Mouse (Mus musculus) cortical plate, adult 2 months (tissue): ENCODE measurements around the gene Ebf1.

Source experiments
- CTCF ChIP-seq: fragments of 200-500 bp; IDR thresholded peaks from 2 replicates; pipeline ENCODE4 v1.5.1; 2011; ENCODE audit warnings: mild to moderate bottlenecking, control low read depth, low read length; ENCODE audit not compliant: insufficient read depth; ENCODE audit errors: extremely low read depth
- POLR2A ChIP-seq: fragments of 200-500 bp; IDR thresholded peaks from 2 replicates; pipeline ENCODE4 v1.6.1; 2011; ENCODE audit warnings: mild to moderate bottlenecking, low read length, control low read depth; ENCODE audit not compliant: insufficient read depth; ENCODE audit errors: extremely low read depth

GRCm38 (mm10) chr11:44577911-44578310 is 39.2 kb upstream of the Ebf1 start:
- TF ChIP-seq CTCF (no peak), POLR2A (no peak)
